Mouse (Mus musculus): ENCODE measurements around the gene Vmp1.

- TF ChIP-seq EP300 (IDR thresholded peaks at IDR 0.05; ENCODE audit: low read length) (peak; percentile 31; the same call in 1 of the 2 replicates), CTCF (conservative IDR thresholded peaks at IDR 0.05 in 1 of 2, IDR thresholded peaks at IDR 0.05 in 1 of 2; ENCODE audit: low read depth in 2 of 2, low read length in 2 of 2) (no peak), POLR2A (IDR thresholded peaks at IDR 0.05; ENCODE audit: low read depth, low read length) (peak; percentile 99), CHD2 (IDR thresholded peaks at IDR 0.05; ENCODE audit: low read length) (peak; percentile 57), BHLHE40 (IDR thresholded peaks at IDR 0.05; ENCODE audit: low read depth, low read length) (peak; percentile 40), E2F4 (IDR thresholded peaks at IDR 0.05; ENCODE audit: insufficient replicate concordance, low read depth, low read length) (no peak), ZMIZ1 (IDR thresholded peaks at IDR 0.05; ENCODE audit: low read depth, low read length) (peak; percentile 99; the same call in 1 of the 2 replicates), ZKSCAN1 (IDR thresholded peaks at IDR 0.05; ENCODE audit: borderline replicate concordance, low read depth, low read length) (no peak), GABPA (IDR thresholded peaks at IDR 0.05; ENCODE audit: insufficient replicate concordance, low read depth, low read length) (no peak), JUND (conservative IDR thresholded peaks at IDR 0.05; ENCODE audit: low read depth, low read length) (no peak; the same call in 1 of the 2 replicates), MAX (IDR thresholded peaks at IDR 0.05; ENCODE audit: low read length) (peak; percentile 50; the same call in 1 of the 2 replicates), RCOR1 (conservative IDR thresholded peaks at IDR 0.05; ENCODE audit: low read depth, low read length) (no peak; the same call in 1 of the 2 replicates), NELFE (IDR thresholded peaks at IDR 0.05; ENCODE audit: low read depth, low read length) (peak; percentile 98)
Measured at GRCm38 (mm10) chr11:86586868-86587792, 96.5 kb downstream of the Vmp1 start.

Measured in CH12.LX (cell line).